In the genomic region with DNA sequence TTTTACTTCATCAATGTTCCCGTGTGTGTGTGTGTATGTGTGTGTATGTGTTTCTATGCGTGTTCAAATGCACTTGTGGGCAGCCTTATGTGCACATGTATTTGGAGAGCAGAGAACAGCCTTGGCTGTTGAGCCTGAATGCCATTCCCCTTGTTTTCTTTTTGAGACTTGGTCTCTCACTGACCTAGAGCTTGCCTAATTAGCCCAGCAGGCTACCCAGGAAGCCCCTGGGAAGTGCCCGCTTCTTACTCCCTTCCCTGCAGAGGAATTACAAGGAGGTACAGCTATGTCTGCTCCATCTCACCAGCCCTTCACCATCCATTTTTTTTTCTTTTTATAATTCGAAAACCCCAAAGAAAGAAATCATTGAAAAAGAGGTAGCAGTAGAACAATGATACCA, we compare ENCODE assay signal across 26 mouse cellular contexts. TPM values are rescaled to one million over a fixed set of nuclear protein-coding genes. Genes with fewer than 3 reads are reported as not detected.
DNase-seq lines count a peak whose midpoint lies in the region; ATAC-seq lines count a peak whose summit lies in the region.
"Had no signal": no experiment of that assay in that cellular context is flagged by ENCODE, and none has a peak within 500 bp of the region (broad histone marks: within the 10 kb centered on the region; RNA-seq: fewer than 3 reads in every experiment).

No protein-coding gene starts in this region.

- H3K36me3 ChIP-seq in midbrain, embryonic 10.5 days, result no peaks in the 10 kb centered on the region
- no peaks in the 10 kb centered on the region for H3K36me3 ChIP-seq in midbrain, embryonic 16.5 days (ENCODE audit: control insufficient read depth, insufficient read depth, low read length)
- H3K36me3 ChIP-seq in embryonic facial prominence, embryonic 10.5 days (replicated peaks), result no peaks in the 10 kb centered on the region
- no peaks in the 10 kb centered on the region for H3K36me3 ChIP-seq in liver, embryonic 12.5 days
- H3K36me3 ChIP-seq: G1E; heart, embryonic 10.5 days; heart, embryonic 15.5 days; limb, embryonic 12.5 days; lung, embryonic 15.5 days; neural tube, embryonic 13.5 days; stomach, embryonic 15.5 days had no signal

- H3K4me3 ChIP-seq in midbrain, embryonic 10.5 days, result no peak overlapping the region
- H3K4me3 ChIP-seq in midbrain, embryonic 16.5 days (ENCODE audit: low read depth, low read length), result no peak overlapping the region
- no peak overlapping the region for H3K4me3 ChIP-seq in embryonic facial prominence, embryonic 10.5 days
- H3K4me3 ChIP-seq in liver, embryonic 12.5 days, result no peak overlapping the region
- H3K4me3 ChIP-seq: erythroblast, embryonic 14.5 days; heart, embryonic 10.5 days; heart, embryonic 15.5 days; layer of hippocampus, adult 2 months; left cerebral cortex, adult 2 months; limb, embryonic 12.5 days; lung, embryonic 15.5 days; neural tube, embryonic 13.5 days; stomach, embryonic 15.5 days had no signal

- 0 out of 2 replicates have a peak overlapping the region, but pooled peaks have one; percentile 28 for H3K27ac ChIP-seq in midbrain, embryonic 10.5 days (replicated peaks)
- H3K27ac ChIP-seq in midbrain, embryonic 16.5 days (ENCODE audit: low read length), result no peak overlapping the region
- no peak overlapping the region for H3K27ac ChIP-seq in embryonic facial prominence, embryonic 10.5 days (replicated peaks)
- no peak overlapping the region for H3K27ac ChIP-seq in liver, embryonic 12.5 days
- H3K27ac ChIP-seq: heart, embryonic 10.5 days; heart, embryonic 15.5 days; layer of hippocampus, adult 2 months; left cerebral cortex, adult 2 months; limb, embryonic 12.5 days; lung, embryonic 15.5 days; neural tube, embryonic 13.5 days; stomach, embryonic 15.5 days had no signal

- peaks cover 27% of the 10 kb centered on the region for H3K4me1 ChIP-seq in midbrain, embryonic 10.5 days
- peaks cover 10% of the 10 kb centered on the region for H3K4me1 ChIP-seq in midbrain, embryonic 16.5 days (ENCODE audit: control insufficient read depth, insufficient read depth, low read length)
- H3K4me1 ChIP-seq in embryonic facial prominence, embryonic 10.5 days, result peaks cover 7% of the 10 kb centered on the region; the same call in 1 of the 2 replicates
- no peaks in the 10 kb centered on the region for H3K4me1 ChIP-seq in liver, embryonic 12.5 days
- H3K4me1 ChIP-seq: heart, embryonic 10.5 days; limb, embryonic 12.5 days; lung, embryonic 15.5 days; stomach, embryonic 15.5 days had no signal

- H3K27me3 ChIP-seq in midbrain, embryonic 10.5 days (ENCODE audit: low read depth, poor library complexity, severe bottlenecking), result no peaks in the 10 kb centered on the region
- H3K27me3 ChIP-seq in midbrain, embryonic 16.5 days (ENCODE audit: control insufficient read depth, insufficient read depth, low read depth, low read length), result no peaks in the 10 kb centered on the region
- H3K27me3 ChIP-seq in embryonic facial prominence, embryonic 10.5 days (replicated peaks; ENCODE audit: low read depth, poor library complexity, severe bottlenecking), result no peaks in the 10 kb centered on the region
- no peaks in the 10 kb centered on the region; the same call in 1 of the 2 replicates for H3K27me3 ChIP-seq in liver, embryonic 12.5 days (replicated peaks)
- H3K27me3 ChIP-seq: heart, embryonic 15.5 days; limb, embryonic 12.5 days; lung, embryonic 15.5 days; neural tube, embryonic 13.5 days; stomach, embryonic 15.5 days had no signal

- H3K9ac ChIP-seq in midbrain, embryonic 16.5 days (ENCODE audit: low read depth, low read length), result no peak overlapping the region
- no peak overlapping the region for H3K9ac ChIP-seq in liver, embryonic 12.5 days
- H3K9ac ChIP-seq: heart, embryonic 15.5 days; limb, embryonic 12.5 days; lung, embryonic 15.5 days; neural tube, embryonic 13.5 days; stomach, embryonic 15.5 days had no signal

- WGBS in midbrain, embryonic 10.5 days, result 25% methylated on average over 4 of the region's 4 CpGs
- 18% methylated on average over 4 of the region's 4 CpGs for WGBS in midbrain, embryonic 16.5 days
- 22% methylated on average over 4 of the region's 4 CpGs for WGBS in embryonic facial prominence, embryonic 10.5 days
- 41% methylated on average over 4 of the region's 4 CpGs for WGBS in liver, embryonic 12.5 days (ENCODE audit: insufficient replicate concordance)

- peak; percentile 46 for DNase-seq in embryo, embryonic 10 days (ENCODE audit: low spot score)
- DNase-seq in embryo, embryonic 9.5 days (ENCODE audit: extremely low spot score), result no peak
- no peak for DNase-seq in midbrain, embryonic 10.5 days (ENCODE audit: low spot score)
- peak; percentile 11 for DNase-seq in embryonic facial prominence, embryonic 10.5 days (ENCODE audit: low spot score)
- DNase-seq: adrenal gland, postnatal 10 days; cerebellum, adult 11 months; gastrocnemius, postnatal 25 days; heart, adult 11 months; kidney, adult 18-20 months; kidney, postnatal 36 days; right cerebral cortex, postnatal 14 days had no signal

- ATAC-seq in midbrain, embryonic 16.5 days, result no peak
- ATAC-seq in megakaryocyte, adult 5-6 weeks (ENCODE audit: poor library complexity, severe bottlenecking), result no peak
- no peak for ATAC-seq in liver, embryonic 12.5 days
- ATAC-seq: hindbrain, embryonic 16.5 days had no signal

- no peaks in the 10 kb centered on the region for H3K9me3 ChIP-seq in midbrain, embryonic 10.5 days (replicated peaks)
- H3K9me3 ChIP-seq in midbrain, embryonic 16.5 days (replicated peaks; ENCODE audit: control insufficient read depth, low read length, poor library complexity, severe bottlenecking), result no peaks in the 10 kb centered on the region
- no peaks in the 10 kb centered on the region for H3K9me3 ChIP-seq in embryonic facial prominence, embryonic 10.5 days
- no peaks in the 10 kb centered on the region for H3K9me3 ChIP-seq in liver, embryonic 12.5 days (replicated peaks)
- H3K9me3 ChIP-seq: heart, embryonic 10.5 days; heart, embryonic 15.5 days; limb, embryonic 12.5 days; lung, embryonic 15.5 days; neural tube, embryonic 13.5 days; stomach, embryonic 15.5 days had no signal

- no peak overlapping the region for H3K4me2 ChIP-seq in midbrain, embryonic 16.5 days (ENCODE audit: low read length)
- no peak overlapping the region for H3K4me2 ChIP-seq in liver, embryonic 12.5 days
- H3K4me2 ChIP-seq: heart, embryonic 15.5 days; limb, embryonic 12.5 days; lung, embryonic 15.5 days; neural tube, embryonic 13.5 days; stomach, embryonic 15.5 days had no signal

RNA-seq across cellular contexts. Expression of gene Scn2a, which starts 44.6 kb away (rescaled TPM):
- polyA plus RNA-seq in midbrain, embryonic 10.5 days (2016; fragmentation: Nextera tagmentation; extraction: Ambion mirVana), result 3.2 and 5.5 TPM in 2 replicates
- polyA plus RNA-seq in midbrain, embryonic 16.5 days (2015; fragmentation: Nextera tagmentation; extraction: Ambion mirVana), result 55.5 and 56.7 TPM in 2 replicates
- 1.8 and 2.5 TPM in 2 replicates for polyA plus RNA-seq in embryonic facial prominence, embryonic 10.5 days (2016; fragmentation: Nextera tagmentation; extraction: Ambion mirVana)
- not detected in 2 replicates for total RNA-seq in megakaryocyte, adult 5-6 weeks (2015)
- total RNA-seq in megakaryocyte, adult 5-6 weeks (2017), result not detected in 2 replicates
- polyA plus RNA-seq in liver, embryonic 12.5 days (2016; fragmentation: Nextera tagmentation; extraction: Ambion mirVana), result 0.25 and 0.57 TPM in 2 replicates
- total RNA-seq: megakaryocyte progenitor cell, adult 5-6 weeks had no signal
- polyA plus RNA-seq: erythroblast, embryonic 14.5 days; G1E had no signal

Comparison
In these comparisons a context has a peak if more than half of its experiments do, and no peak if none do; other contexts are left out.
1. DNase-seq: peak in embryo, embryonic 10 days (single experiment) and embryonic facial prominence, embryonic 10.5 days (single experiment); none in embryo, embryonic 9.5 days (single experiment) and midbrain, embryonic 10.5 days (single experiment).